Mouse (Mus musculus) cortical plate, adult 2 months (tissue): ENCODE measurements around the gene Zdhhc5.

Experiments used
- CTCF ChIP-seq: fragments of 200-500 bp; IDR thresholded peaks from 2 replicates; pipeline ENCODE4 v1.5.1; 2011; ENCODE audit warnings: mild to moderate bottlenecking, control low read depth, low read length; ENCODE audit not compliant: insufficient read depth; ENCODE audit errors: extremely low read depth
- POLR2A ChIP-seq: fragments of 200-500 bp; IDR thresholded peaks from 2 replicates; pipeline ENCODE4 v1.6.1; 2011; ENCODE audit warnings: mild to moderate bottlenecking, low read length, control low read depth; ENCODE audit not compliant: insufficient read depth; ENCODE audit errors: extremely low read depth

- TF ChIP-seq CTCF (no peak), POLR2A (no peak)
These were observed 5.7 kb upstream of the Zdhhc5 start for GRCm38 (mm10) chr2:84720718-84721117.
